Mouse (Mus musculus): Measurements from ENCODE around the gene Kbtbd6. TPM values are rescaled to one million over a fixed set of nuclear protein-coding genes. Genes with fewer than 3 reads are reported as not detected.

The Kbtbd6 gene
- polyA plus RNA-seq, 1 experiment from 2014 or later = 2.5 TPM

DNA sequence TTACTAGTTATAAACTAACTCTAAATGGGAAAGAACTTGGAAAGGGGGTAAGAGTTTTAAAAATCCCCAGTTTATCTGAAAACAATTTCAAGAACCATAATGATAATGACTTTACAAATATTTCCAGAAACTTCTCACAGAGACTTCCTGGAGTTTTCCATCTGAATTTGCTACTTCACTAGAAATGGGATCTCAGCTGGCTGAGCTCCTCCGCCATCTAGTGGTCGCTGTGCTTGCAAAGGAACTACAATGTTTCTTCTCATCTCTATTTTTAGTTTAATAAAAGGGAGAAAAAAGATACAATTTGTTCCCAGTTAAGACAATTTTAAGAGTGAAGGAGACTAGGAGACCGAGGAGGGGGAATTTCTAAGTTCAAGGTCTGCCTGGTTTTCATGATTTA, 16.0 kb downstream of the Kbtbd6 start:
- H3K36me3 ChIP-seq (ENCODE audit: control insufficient read depth, insufficient read depth) = peaks cover 68% of the 10 kb centered on the region
- H3K9me3 ChIP-seq (replicated peaks; ENCODE audit: control insufficient read depth, low read length) = no peaks in the 10 kb centered on the region
- no peaks in the 10 kb centered on the region for H3K4me1 ChIP-seq (ENCODE audit: control insufficient read depth, low read depth, low read length)
- H3K27me3 ChIP-seq (ENCODE audit: control insufficient read depth, insufficient read depth, low read depth, low read length) = no peaks in the 10 kb centered on the region
- no peak overlapping the region for H3K9ac ChIP-seq (ENCODE audit: low read depth, low read length)
- H3K27ac ChIP-seq (ENCODE audit: low read length) = no peak overlapping the region
- H3K4me2 ChIP-seq (ENCODE audit: low read depth, low read length) = no peak overlapping the region
- no peak overlapping the region for H3K4me3 ChIP-seq (ENCODE audit: low read depth, low read length)
- WGBS (ENCODE audit: insufficient replicate concordance) = 16% methylated on average over 3 of the region's 3 CpGs
- ATAC-seq (ENCODE audit: low read depth) = no peak

DNA sequence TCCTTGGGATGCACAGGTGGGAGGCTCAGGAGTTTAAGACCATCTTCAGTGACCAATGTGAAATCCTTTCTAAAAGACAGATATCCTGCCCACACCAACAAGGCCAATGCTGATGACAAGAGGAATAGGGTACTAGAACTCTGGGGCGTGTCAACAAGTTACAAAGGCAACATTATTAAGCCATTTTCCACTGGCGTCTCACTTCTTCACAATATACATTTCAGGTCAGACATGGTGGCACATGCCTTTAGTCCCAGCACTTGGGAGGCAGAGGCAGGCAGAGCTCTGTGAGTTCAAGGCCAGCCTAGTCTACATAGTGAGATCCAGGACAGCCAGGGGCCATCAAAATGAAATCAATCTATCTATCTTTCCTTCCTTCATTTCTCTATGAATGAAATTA, 21.7 kb downstream of the Kbtbd6 start:
- H3K36me3 ChIP-seq (ENCODE audit: control insufficient read depth, insufficient read depth) = peaks cover 54% of the 10 kb centered on the region
- H3K27me3 ChIP-seq (ENCODE audit: control insufficient read depth, insufficient read depth, low read depth, low read length) = no peaks in the 10 kb centered on the region
- H3K27ac ChIP-seq (ENCODE audit: low read length) = 0 out of 2 replicates have a peak overlapping the region, but pooled peaks have one; percentile 8
- WGBS (ENCODE audit: insufficient replicate concordance) = 80% methylated on average over 2 of the region's 2 CpGs
- no peaks in the 10 kb centered on the region for H3K9me3 ChIP-seq (replicated peaks; ENCODE audit: control insufficient read depth, low read length)
- H3K4me3 ChIP-seq (ENCODE audit: low read depth, low read length) = no peak overlapping the region
- ATAC-seq (ENCODE audit: low read depth) = no peak
- no peaks in the 10 kb centered on the region for H3K4me1 ChIP-seq (ENCODE audit: control insufficient read depth, low read depth, low read length)
- H3K9ac ChIP-seq (ENCODE audit: low read depth, low read length) = no peak overlapping the region
- no peak overlapping the region for H3K4me2 ChIP-seq (ENCODE audit: low read depth, low read length)

GRCm38 (mm10) chr14:79480624-79481338, 29.1 kb downstream of the Kbtbd6 start, which contains the start of gene Elf1:
Elf1 (plus strand) TSS chr14:79481194.
- Histone ChIP-seq H3K4me2 (ENCODE audit: low read depth, low read length) (peak within 1 kb of the TSS; percentile 74), H3K4me3 (ENCODE audit: low read depth, low read length) (peak within 1 kb of the TSS; percentile 99), H3K9ac (ENCODE audit: low read depth, low read length) (peak within 1 kb of the TSS; percentile 100), H3K4me1 (ENCODE audit: control insufficient read depth, low read depth, low read length) (peaks cover 38% of the 10 kb centered on the region), H3K27me3 (ENCODE audit: control insufficient read depth, insufficient read depth, low read depth, low read length) (no peaks in the 10 kb centered on the region), H3K27ac (ENCODE audit: low read length) (peak within 1 kb of the TSS; percentile 100), H3K9me3 (replicated peaks; ENCODE audit: control insufficient read depth, low read length) (no peaks in the 10 kb centered on the region), H3K36me3 (ENCODE audit: control insufficient read depth, insufficient read depth) (peaks cover 8% of the 10 kb centered on the region)
- WGBS (ENCODE audit: insufficient replicate concordance) = under 1% methylated on average over 77 of the region's 96 CpGs
- peak; percentile 71 for ATAC-seq (ENCODE audit: low read depth)

GRCm38 (mm10) chr14:79481339-79482151, 29.9 kb downstream of the Kbtbd6 start, which contains the start of gene Wbp4:
Wbp4 (minus strand) TSS chr14:79481520.
- peak within 1 kb of the TSS; percentile 100 for H3K27ac ChIP-seq (ENCODE audit: low read length)
- peaks cover 44% of the 10 kb centered on the region for H3K4me1 ChIP-seq (ENCODE audit: control insufficient read depth, low read depth, low read length)
- WGBS (ENCODE audit: insufficient replicate concordance) = under 1% methylated on average over 77 of the region's 86 CpGs
- H3K36me3 ChIP-seq (ENCODE audit: control insufficient read depth, insufficient read depth) = peaks cover 7% of the 10 kb centered on the region
- H3K9me3 ChIP-seq (replicated peaks; ENCODE audit: control insufficient read depth, low read length) = no peaks in the 10 kb centered on the region
- H3K27me3 ChIP-seq (ENCODE audit: control insufficient read depth, insufficient read depth, low read depth, low read length) = no peaks in the 10 kb centered on the region
- ATAC-seq (ENCODE audit: low read depth) = peak; percentile 82
- H3K4me2 ChIP-seq (ENCODE audit: low read depth, low read length) = peak within 1 kb of the TSS; percentile 74
- H3K4me3 ChIP-seq (ENCODE audit: low read depth, low read length) = peak within 1 kb of the TSS; percentile 99
- peak within 1 kb of the TSS; percentile 100 for H3K9ac ChIP-seq (ENCODE audit: low read depth, low read length)

- Histone ChIP-seq H3K4me3 (ENCODE audit: low read depth, low read length) (peak overlapping the region; percentile 99), H3K4me2 (ENCODE audit: low read depth, low read length) (peak overlapping the region; percentile 74), H3K36me3 (ENCODE audit: control insufficient read depth, insufficient read depth) (peaks cover 3% of the 10 kb centered on the region; the same call in 1 of the 2 replicates), H3K4me1 (ENCODE audit: control insufficient read depth, low read depth, low read length) (peaks cover 51% of the 10 kb centered on the region), H3K9me3 (replicated peaks; ENCODE audit: control insufficient read depth, low read length) (no peaks in the 10 kb centered on the region), H3K27ac (ENCODE audit: low read length) (peak overlapping the region; percentile 100), H3K27me3 (ENCODE audit: control insufficient read depth, insufficient read depth, low read depth, low read length) (no peaks in the 10 kb centered on the region), H3K9ac (ENCODE audit: low read depth, low read length) (peak overlapping the region; percentile 100)
- under 1% methylated on average over 11 of the region's 11 CpGs for WGBS (ENCODE audit: insufficient replicate concordance)
- no peak for ATAC-seq (ENCODE audit: low read depth)
Observed at GRCm38 (mm10) chr14:79482251-79482661, 30.6 kb downstream of the Kbtbd6 start.

- 28% methylated on average over 15 of the region's 15 CpGs for WGBS (ENCODE audit: insufficient replicate concordance)
- ATAC-seq (ENCODE audit: low read depth) = no peak
- peak overlapping the region; percentile 100 for H3K9ac ChIP-seq (ENCODE audit: low read depth, low read length)
- peak overlapping the region; percentile 74 for H3K4me2 ChIP-seq (ENCODE audit: low read depth, low read length)
- H3K36me3 ChIP-seq (ENCODE audit: control insufficient read depth, insufficient read depth) = peaks cover 3% of the 10 kb centered on the region; the same call in 1 of the 2 replicates
- peak overlapping the region; percentile 100 for H3K27ac ChIP-seq (ENCODE audit: low read length)
- H3K27me3 ChIP-seq (ENCODE audit: control insufficient read depth, insufficient read depth, low read depth, low read length) = no peaks in the 10 kb centered on the region
- H3K4me3 ChIP-seq (ENCODE audit: low read depth, low read length) = peak overlapping the region; percentile 99
- H3K9me3 ChIP-seq (replicated peaks; ENCODE audit: control insufficient read depth, low read length) = no peaks in the 10 kb centered on the region
- H3K4me1 ChIP-seq (ENCODE audit: control insufficient read depth, low read depth, low read length) = peaks cover 57% of the 10 kb centered on the region
Observed at GRCm38 (mm10) chr14:79482747-79483355, 31.2 kb downstream of the Kbtbd6 start.

GRCm38 (mm10) chr14:79483611-79484120, 32.0 kb downstream of the Kbtbd6 start:
- Histone ChIP-seq H3K4me1 (ENCODE audit: control insufficient read depth, low read depth, low read length) (peaks cover 62% of the 10 kb centered on the region), H3K27me3 (ENCODE audit: control insufficient read depth, insufficient read depth, low read depth, low read length) (no peaks in the 10 kb centered on the region), H3K27ac (ENCODE audit: low read length) (peak overlapping the region; percentile 29; the same call in 1 of the 2 replicates), H3K4me3 (ENCODE audit: low read depth, low read length) (peak overlapping the region; percentile 99), H3K9me3 (replicated peaks; ENCODE audit: control insufficient read depth, low read length) (no peaks in the 10 kb centered on the region), H3K4me2 (ENCODE audit: low read depth, low read length) (peak overlapping the region; percentile 74), H3K36me3 (ENCODE audit: control insufficient read depth, insufficient read depth) (peaks cover 3% of the 10 kb centered on the region; the same call in 1 of the 2 replicates), H3K9ac (ENCODE audit: low read depth, low read length) (peak overlapping the region; percentile 100)
- 60% methylated on average over 8 of the region's 8 CpGs for WGBS (ENCODE audit: insufficient replicate concordance)
- no peak for ATAC-seq (ENCODE audit: low read depth)

DNA sequence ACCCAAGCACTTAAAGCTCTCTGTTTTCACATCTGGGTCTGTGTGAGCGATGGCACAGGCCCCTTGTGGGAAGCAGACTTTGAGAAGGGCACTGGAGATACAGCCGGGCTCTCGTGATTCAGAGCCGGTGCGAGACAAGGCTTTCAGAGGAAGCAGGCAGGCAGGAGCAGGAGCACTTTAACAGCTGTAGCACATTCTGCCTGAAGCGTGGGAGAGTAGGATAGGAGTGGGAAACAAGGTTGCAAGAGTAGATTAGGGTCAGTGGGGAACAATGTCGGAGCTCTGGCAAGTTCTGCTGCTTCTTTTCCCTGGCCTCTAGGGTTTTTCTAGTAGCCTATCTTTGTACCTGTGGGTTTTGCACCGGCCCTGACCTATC, 35.0 kb downstream of the Kbtbd6 start:
- peak overlapping the region; percentile 74 for H3K4me2 ChIP-seq (ENCODE audit: low read depth, low read length)
- WGBS (ENCODE audit: insufficient replicate concordance) = 6% methylated on average over 8 of the region's 8 CpGs
- peak overlapping the region; percentile 57 for H3K4me3 ChIP-seq (ENCODE audit: low read depth, low read length)
- peak overlapping the region; percentile 52 for H3K9ac ChIP-seq (ENCODE audit: low read depth, low read length)
- peaks cover under 1% of the 10 kb centered on the region; the same call in 1 of the 2 replicates for H3K36me3 ChIP-seq (ENCODE audit: control insufficient read depth, insufficient read depth)
- no peak; the same call in 1 of the 2 replicates for ATAC-seq (ENCODE audit: low read depth)
- peak overlapping the region; percentile 60 for H3K27ac ChIP-seq (ENCODE audit: low read length)
- H3K4me1 ChIP-seq (ENCODE audit: control insufficient read depth, low read depth, low read length) = peaks cover 51% of the 10 kb centered on the region
- H3K9me3 ChIP-seq (replicated peaks; ENCODE audit: control insufficient read depth, low read length) = no peaks in the 10 kb centered on the region
- no peaks in the 10 kb centered on the region for H3K27me3 ChIP-seq (ENCODE audit: control insufficient read depth, insufficient read depth, low read depth, low read length)

All from liver, embryonic 16.5 days (tissue).